Mouse (Mus musculus): ENCODE results near the gene Lrch2.
A peak's percentile ranks its signal among the peaks of the same experiment; 100 is the strongest.
"Not testable (repeated sequence)": the region's sequence is repeated elsewhere in the genome, so short reads cannot be mapped to it uniquely, and the experiment has no call there.

Lrch2 gene

DNA sequence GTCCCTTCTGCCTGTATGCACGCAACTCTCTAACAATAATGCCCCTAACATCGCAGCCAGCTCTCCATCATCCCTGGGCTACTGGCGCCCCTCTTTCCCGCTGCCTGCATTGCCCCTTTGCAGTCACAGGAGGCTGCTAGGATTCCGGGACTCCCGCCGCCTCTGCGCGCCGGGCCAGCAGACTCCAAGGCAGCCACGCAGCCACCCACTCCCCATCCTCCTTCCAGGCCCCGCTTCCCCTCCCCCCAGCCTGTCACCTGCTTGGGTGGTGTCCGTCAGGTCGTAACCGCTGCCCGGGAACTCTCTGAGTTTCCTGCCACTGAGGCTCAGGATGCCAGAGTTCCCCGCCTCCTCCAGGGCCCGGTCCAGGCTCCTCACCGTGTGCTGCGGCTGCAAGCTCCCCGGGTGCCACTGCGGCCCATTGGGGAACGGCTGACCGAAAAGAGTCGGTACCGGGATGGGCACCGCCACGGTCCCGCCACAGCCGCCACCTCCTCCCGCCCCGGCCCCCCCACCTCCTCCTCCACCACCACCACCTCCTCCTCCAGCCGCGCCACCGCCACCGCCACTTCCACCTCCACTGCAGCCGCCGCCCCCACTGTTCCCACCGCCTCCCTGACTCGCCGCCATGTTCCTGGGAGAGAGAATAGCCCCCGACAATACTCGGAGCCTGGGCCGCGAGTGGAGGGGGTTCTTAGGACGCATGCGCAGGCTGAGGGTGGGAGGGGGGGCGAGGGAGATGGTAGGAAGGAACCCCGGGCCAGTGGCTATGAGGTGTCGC lies at the start of gene Lrch2:
Gene Lrch2, minus strand, starts transcription at position 661 of the 781 bp plus-strand sequence.
- DNase-seq = peak; percentile 46

DNA sequence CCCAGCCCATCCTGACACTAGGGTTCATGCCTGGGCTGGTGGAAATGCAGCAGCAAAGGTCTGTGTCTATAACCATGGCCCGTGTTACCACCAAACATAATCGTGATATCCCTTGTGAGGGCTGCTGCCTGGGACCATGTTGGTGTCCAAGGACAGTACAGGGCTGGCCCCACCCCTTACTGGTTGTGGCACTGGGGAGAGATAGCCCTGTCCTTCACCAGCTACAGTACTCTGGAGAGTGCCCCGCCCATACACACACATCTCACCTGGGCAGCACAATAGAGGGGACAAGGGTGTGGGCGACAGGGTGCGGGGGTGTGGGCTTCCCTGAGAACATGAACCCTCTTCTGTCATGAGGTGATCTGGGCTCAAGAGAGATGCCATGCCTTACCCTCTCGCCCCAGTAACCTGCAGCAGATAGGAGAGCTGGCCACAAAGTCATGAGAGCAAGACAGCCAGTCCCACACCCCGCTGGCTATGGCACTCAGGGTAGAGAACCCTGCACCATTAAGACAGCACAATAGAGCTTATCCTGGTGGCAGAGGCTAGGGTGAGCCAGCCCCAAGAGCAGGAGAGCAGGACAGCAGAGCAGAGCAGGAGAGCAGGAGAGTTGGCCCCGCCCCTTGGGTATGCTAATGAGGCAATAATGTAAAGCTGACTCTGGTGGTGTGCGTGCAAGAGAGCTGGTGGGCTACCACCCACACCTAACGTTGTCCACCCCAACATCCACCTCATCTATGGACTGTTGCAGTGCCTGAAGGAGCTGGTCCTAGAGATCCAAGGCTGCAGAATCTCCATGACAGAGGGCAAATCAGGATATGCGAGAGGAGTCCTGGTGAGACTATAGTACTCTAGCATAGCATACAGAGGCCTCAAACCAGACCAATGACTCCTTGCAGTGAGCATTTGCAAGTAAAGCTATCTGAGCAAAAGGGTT lies 12.7 kb downstream of the Lrch2 start:
- no peak for DNase-seq

DNA sequence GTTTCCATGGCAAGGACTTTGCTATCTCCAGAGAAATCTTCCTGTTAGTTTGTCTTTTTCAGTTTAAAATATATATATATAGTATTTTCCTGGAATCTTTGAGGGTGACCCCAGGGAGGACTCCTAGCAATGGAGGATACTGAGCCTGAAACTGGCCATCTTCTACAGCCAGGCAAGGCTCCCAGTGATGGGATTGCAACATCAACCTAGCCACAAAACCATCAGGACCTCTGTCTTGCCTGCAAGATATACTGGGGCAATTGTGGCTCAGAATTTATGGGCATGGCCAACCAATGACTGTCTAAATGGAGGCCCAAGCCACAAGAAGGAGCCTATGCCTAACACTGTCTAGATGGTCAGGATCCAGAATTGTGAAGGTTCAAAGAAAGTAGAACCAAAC lies 15.5 kb downstream of the Lrch2 start:
- DNase-seq = no peak

DNA sequence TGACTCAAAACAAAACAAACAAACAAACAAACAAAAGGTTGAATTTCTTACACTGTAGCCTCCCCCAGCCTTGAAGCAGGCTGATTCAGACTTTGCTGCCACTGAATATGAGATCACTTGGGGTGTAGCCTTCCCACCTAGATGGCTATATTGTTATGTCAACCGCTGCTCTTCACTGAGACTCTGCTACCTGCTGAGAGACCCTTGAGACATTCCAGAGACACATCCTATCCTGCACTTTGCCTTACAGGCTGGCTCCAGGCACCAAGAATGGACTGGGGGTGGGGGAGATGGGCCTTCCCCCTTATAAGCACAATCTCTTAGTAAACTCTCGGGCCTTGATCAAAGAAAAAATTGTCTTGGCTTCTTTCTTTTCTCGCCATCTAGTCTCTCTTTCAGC lies 16.8 kb downstream of the Lrch2 start:
- not testable (repeated sequence) for DNase-seq

DNA sequence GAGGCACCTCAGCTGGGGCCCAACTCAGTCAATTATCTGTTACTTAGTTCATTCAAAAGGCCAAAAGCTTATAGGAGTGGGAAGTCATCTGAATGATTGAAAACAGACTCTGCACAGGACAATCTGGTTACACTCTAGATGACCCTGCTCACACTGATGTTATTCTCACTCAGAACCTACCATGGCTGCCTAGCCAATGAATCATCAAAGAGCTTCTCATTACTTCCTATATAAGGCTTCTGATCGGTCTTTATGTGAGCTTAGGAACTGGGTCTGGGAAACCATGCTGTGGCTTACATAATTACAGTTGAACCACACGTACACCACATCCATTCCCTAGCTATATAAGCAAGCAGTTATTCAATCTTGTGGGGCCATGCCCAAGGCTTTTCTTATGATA lies 18.3 kb downstream of the Lrch2 start:
- no peak for DNase-seq

DNA sequence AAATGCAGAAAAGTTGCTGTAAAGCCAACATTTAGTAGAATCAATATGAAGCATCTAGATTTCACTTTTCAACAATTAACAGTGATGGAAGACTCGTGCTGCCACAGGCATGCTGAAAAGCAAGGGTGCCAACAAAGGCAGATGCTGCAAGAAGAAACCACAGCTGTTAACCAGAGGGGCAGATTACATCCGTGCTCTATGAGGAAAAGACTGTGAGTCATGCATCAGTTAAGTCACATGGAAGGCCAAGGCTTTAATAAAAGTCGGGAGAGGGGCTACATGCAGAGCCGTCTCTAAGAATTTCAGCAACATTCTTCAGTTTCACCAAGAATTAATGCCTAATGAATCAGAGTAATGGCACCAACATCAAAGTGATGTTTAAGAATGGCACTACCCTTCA lies 22.2 kb downstream of the Lrch2 start:
- DNase-seq = no peak

DNA sequence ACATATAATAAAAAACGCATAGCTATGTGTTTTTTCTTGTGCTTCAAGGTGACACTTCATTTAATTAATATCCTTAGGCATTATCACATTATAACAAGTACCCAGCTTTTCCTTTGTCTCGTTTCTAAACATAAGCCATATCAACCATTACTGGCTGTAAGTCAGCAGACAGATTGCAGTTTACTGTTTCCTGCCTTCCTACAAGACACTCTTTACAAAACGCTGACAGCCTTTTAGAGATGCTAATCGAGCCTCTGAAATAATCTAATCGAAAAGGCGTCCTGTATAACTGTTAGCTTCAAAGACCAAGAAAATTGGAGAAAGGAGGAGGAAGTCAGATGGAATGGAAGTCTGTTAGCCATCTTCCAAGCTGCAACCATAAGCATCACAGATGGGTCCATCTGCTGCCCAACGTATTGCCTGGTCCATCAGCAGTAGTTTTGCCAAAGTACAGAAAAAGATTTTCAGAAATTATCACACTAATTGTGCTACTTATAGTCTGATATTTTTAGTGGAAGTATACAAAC lies 26.2 kb downstream of the Lrch2 start:
- DNase-seq = no peak

DNA sequence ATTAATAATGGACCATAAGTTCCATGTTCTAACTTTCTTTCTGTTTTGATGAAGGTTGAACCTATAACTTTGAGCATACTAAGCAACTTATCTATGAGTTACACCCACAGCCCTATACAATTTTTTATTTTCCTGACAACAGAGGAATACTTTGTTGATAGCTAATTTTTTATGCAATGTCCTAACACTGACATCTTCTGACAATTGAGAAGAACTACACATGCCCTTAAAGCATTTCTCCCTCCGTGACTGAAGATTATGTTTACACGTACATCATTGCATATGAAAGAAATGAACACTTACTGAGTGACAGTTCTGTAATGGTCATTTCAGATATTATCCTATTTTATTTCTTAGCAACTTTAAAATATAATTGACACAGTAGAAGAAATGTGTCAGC lies 64.3 kb downstream of the Lrch2 start:
- no peak for DNase-seq

DNA sequence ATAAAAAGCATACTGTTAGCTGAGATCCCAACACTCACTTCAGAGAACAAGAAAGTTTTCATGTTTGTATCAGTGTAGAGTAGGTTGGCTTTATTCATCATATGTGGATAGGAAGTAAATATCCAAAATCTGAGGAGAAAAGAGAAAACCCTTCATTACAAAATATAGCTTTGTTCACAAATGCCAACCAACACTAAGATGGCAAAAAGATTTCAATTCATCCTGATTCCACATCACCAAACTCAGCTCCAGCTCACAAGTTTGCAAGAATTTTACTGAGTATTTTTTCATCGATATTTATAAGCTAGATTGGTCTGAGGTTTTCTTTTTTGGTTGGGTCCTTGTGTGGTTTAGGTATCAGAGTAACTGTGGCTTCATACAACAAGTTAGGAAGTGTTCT lies 100.3 kb downstream of the Lrch2 start, which contains the start of gene Vmn1r239-ps:
Gene Vmn1r239-ps, minus strand, starts transcription at position 101 of the 400 bp plus-strand sequence.
- DNase-seq = not testable (repeated sequence)

DNA sequence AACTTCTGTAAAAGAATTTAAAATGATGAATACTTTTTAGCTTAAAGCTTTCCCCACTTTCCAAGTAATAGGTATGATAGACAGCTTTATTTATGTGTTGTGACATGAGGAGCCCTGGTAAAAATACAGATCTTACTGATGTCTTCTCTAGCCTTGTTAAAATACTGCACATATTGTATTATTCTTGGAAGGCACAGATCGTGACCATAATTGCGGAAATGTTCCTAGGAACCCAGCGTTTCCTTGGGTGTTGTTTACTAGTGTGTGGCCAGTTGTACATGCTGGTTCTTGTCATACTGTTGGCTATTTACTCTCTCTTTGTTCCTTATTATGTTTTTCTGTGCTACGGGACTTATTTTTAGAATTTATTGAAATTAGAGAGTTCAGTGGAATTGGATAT lies 110.5 kb downstream of the Lrch2 start:
- DNase-seq = no peak

DNA sequence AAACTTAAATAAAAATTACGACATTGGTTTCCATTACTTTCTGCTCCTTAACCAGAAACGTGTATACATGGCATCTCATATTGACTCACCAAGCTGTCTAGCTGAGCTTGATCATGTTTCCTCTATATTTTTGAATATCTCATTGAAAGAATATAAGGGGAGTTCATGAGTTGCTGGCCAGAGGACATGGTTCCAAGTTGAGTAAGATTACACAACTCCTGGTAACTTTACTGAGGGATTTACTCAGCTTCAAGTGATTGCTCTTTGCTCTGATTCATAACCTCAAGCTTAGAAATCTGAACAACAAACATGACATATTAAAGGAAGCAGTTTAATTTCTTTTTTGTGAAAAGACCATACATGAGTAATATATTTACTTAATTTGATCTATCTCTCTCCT lies 118.5 kb downstream of the Lrch2 start:
- DNase-seq = no peak

DNA sequence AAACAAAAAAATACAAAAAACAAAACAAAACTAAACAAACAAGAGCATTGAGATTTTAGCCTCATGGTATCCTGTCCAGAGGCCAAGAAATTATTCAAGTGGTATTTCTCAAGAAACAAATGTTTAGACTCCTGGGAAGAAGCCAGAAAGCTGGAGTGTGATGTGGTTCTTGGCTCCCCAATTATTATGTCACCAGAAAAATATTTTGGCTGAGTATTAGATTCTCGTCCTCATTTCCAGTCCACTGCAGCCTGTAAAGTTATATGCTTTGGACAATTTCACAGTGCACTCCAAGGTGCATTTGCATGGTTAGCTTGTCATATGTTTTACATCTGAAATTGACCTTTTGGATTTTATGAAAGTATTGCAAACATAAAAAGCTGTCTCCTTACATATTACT lies 124.1 kb downstream of the Lrch2 start:
- DNase-seq = no peak

DNA sequence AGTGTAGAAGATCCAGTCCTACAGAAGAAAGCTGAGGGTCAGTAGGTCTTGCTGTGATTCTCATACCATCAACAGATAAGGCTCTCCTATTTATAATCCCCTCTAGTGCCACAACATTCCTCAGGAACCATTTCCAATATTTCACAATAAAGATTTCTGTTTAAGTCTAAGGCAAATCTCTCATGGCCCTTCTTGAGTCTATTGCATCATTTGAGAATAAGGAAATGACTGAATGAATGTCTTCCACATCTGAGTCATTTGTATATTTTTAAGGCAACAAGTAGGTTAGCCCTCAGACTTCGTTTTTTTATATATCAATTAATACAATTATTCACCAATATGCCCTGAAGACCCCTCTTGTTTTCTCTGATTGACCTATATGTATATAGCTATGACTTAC lies 124.8 kb downstream of the Lrch2 start, which contains the start of gene Il13ra2:
Gene Il13ra2, minus strand, starts transcription at position 64 of the 400 bp plus-strand sequence.
- DNase-seq = no peak

Data from cerebellum, adult 11 months (tissue).